Mouse (Mus musculus) erythroblast, embryonic 14.5 days (primary cell): Measurements from ENCODE around the gene Slc22a5.

Source experiments
- GATA1 ChIP-seq: IDR thresholded peaks from 2 replicates; pipeline ENCODE4 v1.6.1; 2012; ENCODE audit warnings: low read length, inconsistent platforms, mixed read lengths
- TAL1 ChIP-seq: IDR thresholded peaks from 3 replicates; pipeline ENCODE4 v1.6.1; 2012; ENCODE audit warnings: low read length, inconsistent platforms, mixed read lengths

GRCm38 (mm10) chr11:53890906-53891504 is 455 bp downstream of the Slc22a5 start:
- TF ChIP-seq GATA1 (no peak), TAL1 (no peak)
